Mouse (Mus musculus) layer of hippocampus, adult 9-11 months (tissue): ENCODE data around the gene Eppin.

Source experiments
- DNase-seq: peaks from one replicate; pipeline ENCODE4 v3.0.0; 2022

The Eppin gene

GRCm38 (mm10) chr2:164558991-164559645, 34.3 kb downstream of the Eppin start:
- DNase-seq: no peak

- DNase-seq: peak; percentile 60
These were observed 35.0 kb downstream of the Eppin start for GRCm38 (mm10) chr2:164558426-164558825.

GRCm38 (mm10) chr2:164551502-164551901, 41.9 kb downstream of the Eppin start:
- no peak for DNase-seq

GRCm38 (mm10) chr2:164550895-164551269, 42.5 kb downstream of the Eppin start:
- DNase-seq: no peak

GRCm38 (mm10) chr2:164549963-164550894, 43.2 kb downstream of the Eppin start:
- peak; percentile 55 for DNase-seq

GRCm38 (mm10) chr2:164549338-164549737, 44.1 kb downstream of the Eppin start:
- DNase-seq: no peak

- DNase-seq: no peak
These were observed 48.8 kb downstream of the Eppin start for GRCm38 (mm10) chr2:164544454-164545097.

- DNase-seq: no peak
These were observed 49.6 kb downstream of the Eppin start for GRCm38 (mm10) chr2:164543745-164544144.

- DNase-seq: no peak
These were observed 50.8 kb downstream of the Eppin start for GRCm38 (mm10) chr2:164542598-164542997.

GRCm38 (mm10) chr2:164542132-164542531, 51.3 kb downstream of the Eppin start:
- DNase-seq: peak; percentile 72

GRCm38 (mm10) chr2:164540652-164541427, 52.6 kb downstream of the Eppin start:
- no peak for DNase-seq
